Mouse (Mus musculus) gastrocnemius, postnatal 14 days (tissue): ENCODE data around the gene Glb1l. TPM values are rescaled to one million over a fixed set of nuclear protein-coding genes. Genes with fewer than 3 reads are reported as not detected.
A peak's percentile ranks its signal among the peaks of the same experiment; 100 is the strongest.

ENCODE experiments used
- DNase-seq: peaks from one replicate; pipeline ENCODE4 v3.0.0; 2021; ENCODE audit warnings: mixed read lengths
- intact Hi-C: fragments of 180-260 bp; cut with DNase I; formaldehyde crosslinking; loops from one replicate; pipeline ENCODE4 v1.15.1; 2025; ENCODE audit warnings: low total_unique reads
- long read RNA-seq, 2 experiments: library from polyadenylated mRNA; stranded (forward); transcript quantifications; one replicate each; pipeline ENCODE4 v2.0.0; 2021
- total RNA-seq, 2 experiments: library from RNA; stranded (reverse); gene quantifications; 2 replicates each; pipeline ENCODE4 v1.2.3; 2021

Gene Glb1l
- 1 to 10 TPM; 4.5 to 4.8 TPM for total RNA-seq
- long read RNA-seq, experiment 1, partial matches to known transcripts = 1 of 1 reads
- long read RNA-seq, experiment 1, other reads (novel, unspliced or antisense) = 0 of 1 reads
- long read RNA-seq, experiment 2, partial matches to known transcripts = 0 of 1 reads
- long read RNA-seq, experiment 2, other reads (novel, unspliced or antisense) = 1 of 1 reads

- intact Hi-C loops = no loop called here
These were observed at the start of gene Glb1l, which contains the start of gene Stk16 for GRCm38 (mm10) chr1:75210136-75211087. Gene Glb1l (minus strand): TSS chr1:75210813. Gene Stk16 (plus strand): TSS chr1:75210838.

GRCm38 (mm10) chr1:75255516-75256046 is 45.0 kb upstream of the Glb1l start:
- intact Hi-C loops = no loop called here
- DNase-seq = no peak

More at GRCm38 (mm10) chr1:75210136-75211087, at the start of gene Glb1l, which contains the start of gene Stk16:
- DNase-seq = peak; percentile 96

GRCm38 (mm10) chr1:75254625-75255013 is 44.0 kb upstream of the Glb1l start:
- no peak for DNase-seq
- intact Hi-C loops = no loop called here

GRCm38 (mm10) chr1:75253849-75254624 is 43.4 kb upstream of the Glb1l start:
- peak; percentile 74 for DNase-seq
- intact Hi-C loops = no loop called here

GRCm38 (mm10) chr1:75253029-75253428 is 42.4 kb upstream of the Glb1l start:
- intact Hi-C loops = no loop called here
- DNase-seq = no peak

GRCm38 (mm10) chr1:75252308-75252707 is 41.7 kb upstream of the Glb1l start:
- no peak for DNase-seq
- intact Hi-C loops = no loop called here

- intact Hi-C loops = no loop called here
- peak; percentile 76 for DNase-seq
These were observed 40.7 kb upstream of the Glb1l start for GRCm38 (mm10) chr1:75251112-75251970.

- intact Hi-C loops = no loop called here
- DNase-seq = no peak
These were observed 39.9 kb upstream of the Glb1l start for GRCm38 (mm10) chr1:75250498-75250897.

GRCm38 (mm10) chr1:75248041-75248772 is 37.6 kb upstream of the Glb1l start:
- peak; percentile 61 for DNase-seq
- intact Hi-C loops = no loop called here

- intact Hi-C loops = no loop called here
- no peak for DNase-seq
These were observed 36.7 kb upstream of the Glb1l start for GRCm38 (mm10) chr1:75247071-75247930.

GRCm38 (mm10) chr1:75244836-75245235 is 34.2 kb upstream of the Glb1l start:
- intact Hi-C loops = no loop called here
- no peak for DNase-seq

GRCm38 (mm10) chr1:75244175-75244826 is 33.7 kb upstream of the Glb1l start:
- no peak for DNase-seq
- intact Hi-C loops = no loop called here

- DNase-seq = no peak
- intact Hi-C loops = no loop called here
These were observed 32.8 kb upstream of the Glb1l start for GRCm38 (mm10) chr1:75243411-75243810.

- DNase-seq = no peak
- intact Hi-C loops = no loop called here
These were observed 29.0 kb upstream of the Glb1l start for GRCm38 (mm10) chr1:75239591-75239990.

GRCm38 (mm10) chr1:75236117-75237050 is 25.8 kb upstream of the Glb1l start, which contains the start of gene Dnajb2:
Gene Dnajb2 (plus strand): TSS chr1:75236406.
- intact Hi-C loops = no loop called here
- peak; percentile 88 for DNase-seq

GRCm38 (mm10) chr1:75234606-75235005 is 24.0 kb upstream of the Glb1l start:
- peak; percentile 42 for DNase-seq
- intact Hi-C loops = no loop called here
